Mouse (Mus musculus) liver, adult 2 months (tissue): ENCODE data around the gene Rasl10a. TPM values are rescaled to one million over a fixed set of nuclear protein-coding genes. Genes with fewer than 3 reads are reported as not detected.

Experiments
- DNase-seq: peaks from one replicate; pipeline ENCODE4 v3.0.0-alpha.2; 2011; ENCODE audit warnings: low read depth, low spot score; ENCODE audit errors: extremely low read depth
- H3K27ac ChIP-seq: fragments of 200-500 bp; replicated peaks from 2 replicates; pipeline ENCODE4 v1.5.1; 2012; ENCODE audit warnings: low read depth, mild to moderate bottlenecking, control low read depth, inconsistent platforms, low read length; ENCODE audit not compliant: insufficient read depth
- H3K27me3 ChIP-seq: fragments of 200-500 bp; 2 replicates; pipeline ENCODE4 v1.6.1; 2012; ENCODE audit warnings: mild to moderate bottlenecking, moderate library complexity, low read length, inconsistent platforms; ENCODE audit not compliant: control insufficient read depth, insufficient read depth
- H3K36me3 ChIP-seq: fragments of 200-500 bp; 2 replicates; pipeline ENCODE4 v1.6.1; 2012; ENCODE audit warnings: low read length, inconsistent platforms; ENCODE audit not compliant: control insufficient read depth, insufficient read depth
- H3K4me1 ChIP-seq: fragments of 200-500 bp; 2 replicates; pipeline ENCODE4 v1.6.1; 2011; ENCODE audit warnings: low read length; ENCODE audit not compliant: control insufficient read depth, insufficient read depth
- H3K4me3 ChIP-seq: fragments of 200-500 bp; 2 replicates; pipeline ENCODE4 v1.5.1; 2011; ENCODE audit warnings: low read depth, mild to moderate bottlenecking, control low read depth, low read length, moderate library complexity; ENCODE audit not compliant: insufficient read depth
- H3K79me2 ChIP-seq: fragments of 200-500 bp; 2 replicates; pipeline ENCODE4 v1.6.1; 2012; ENCODE audit warnings: inconsistent platforms, mild to moderate bottlenecking, low read length, moderate library complexity; ENCODE audit not compliant: control insufficient read depth, insufficient read depth
- H3K9ac ChIP-seq: fragments of 200-500 bp; 2 replicates; pipeline ENCODE4 v1.6.1; 2012; ENCODE audit warnings: low read depth, mild to moderate bottlenecking, control low read depth, inconsistent platforms, low read length
- CTCF ChIP-seq: fragments of 200-500 bp; IDR thresholded peaks from 2 replicates; pipeline ENCODE4 v1.5.1; 2011; ENCODE audit warnings: low read depth, low read length, control low read depth
- POLR2A ChIP-seq: fragments of 200-500 bp; IDR thresholded peaks from 2 replicates; pipeline ENCODE4 v1.6.1; 2011; ENCODE audit warnings: low read length, control low read depth; ENCODE audit not compliant: insufficient read depth; ENCODE audit errors: extremely low read depth
- WGBS: fragments of 180-500 bp; shearing (Covaris S2); methylation state at CpG from one replicate; pipeline ENCODE4 v1.1.7; 2018; 5-methylcytosine and 5-hydroxymethylcytosine counted together
- polyA plus RNA-seq: library from polyadenylated mRNA; depleted of rRNA; stranded (reverse); fragments of >200 nt; gene quantifications from 2 replicates; pipeline ENCODE4 v1.2.3, GENCODE M21; 2012; rRNA removed
- total RNA-seq: library from RNA; depleted of rRNA; stranded (reverse); fragments of >200 nt; gene quantifications from 2 replicates; pipeline ENCODE4 v1.2.3, GENCODE M21; 2014; rRNA removed

The Rasl10a gene
- total and polyA plus RNA-seq, 2 experiments: 0.26 TPM; not detected in 1

GRCm38 (mm10) chr11:5100801-5101200 lies 42.9 kb downstream of the Rasl10a start:
- Histone ChIP-seq H3K4me3 (no peak overlapping the region), H3K36me3 (no peaks in the 10 kb centered on the region; the same call in 1 of the 2 replicates), H3K79me2 (peaks cover 23% of the 10 kb centered on the region; the same call in 1 of the 2 replicates), H3K4me1 (peaks cover 16% of the 10 kb centered on the region), H3K27ac (no peak overlapping the region), H3K9ac (no peak overlapping the region), H3K27me3 (no peaks in the 10 kb centered on the region)
- no peak for DNase-seq
- WGBS: 79% methylated on average over 5 of the region's 5 CpGs
- TF ChIP-seq CTCF (no peak), POLR2A (no peak)

- no peak overlapping the region for H3K27ac ChIP-seq
- peaks cover 20% of the 10 kb centered on the region; the same call in 1 of the 2 replicates for H3K79me2 ChIP-seq
- H3K27me3 ChIP-seq: no peaks in the 10 kb centered on the region
- H3K36me3 ChIP-seq: no peaks in the 10 kb centered on the region; the same call in 1 of the 2 replicates
- no peak overlapping the region for H3K4me3 ChIP-seq
- peaks cover 11% of the 10 kb centered on the region; the same call in 1 of the 2 replicates for H3K4me1 ChIP-seq
- H3K9ac ChIP-seq: no peak overlapping the region
- WGBS: 88% methylated on average over 6 of the region's 6 CpGs
- no peak for DNase-seq
- TF ChIP-seq CTCF: no peak
- no peak for TF ChIP-seq POLR2A
Observed at GRCm38 (mm10) chr11:5101641-5102040, 43.7 kb downstream of the Rasl10a start.

GRCm38 (mm10) chr11:5102384-5102783 lies 44.5 kb downstream of the Rasl10a start:
- Histone ChIP-seq H3K27me3 (no peaks in the 10 kb centered on the region), H3K79me2 (peaks cover 14% of the 10 kb centered on the region; the same call in 1 of the 2 replicates), H3K36me3 (no peaks in the 10 kb centered on the region; the same call in 1 of the 2 replicates), H3K4me1 (peaks cover 9% of the 10 kb centered on the region; the same call in 1 of the 2 replicates), H3K27ac (no peak overlapping the region), H3K9ac (no peak overlapping the region), H3K4me3 (no peak overlapping the region)
- no peak for TF ChIP-seq CTCF
- TF ChIP-seq POLR2A: no peak
- DNase-seq: no peak
- WGBS: 87% methylated on average over 7 of the region's 7 CpGs

- no peak overlapping the region for H3K9ac ChIP-seq
- 95% methylated on average over 4 of the region's 4 CpGs for WGBS
Observed at GRCm38 (mm10) chr11:5103986-5104509, 46.1 kb downstream of the Rasl10a start.

GRCm38 (mm10) chr11:5109441-5109840 lies 51.5 kb downstream of the Rasl10a start:
- H3K79me2 ChIP-seq: no peaks in the 10 kb centered on the region
- H3K27ac ChIP-seq: no peak overlapping the region
- H3K4me3 ChIP-seq: no peak overlapping the region
- no peaks in the 10 kb centered on the region for H3K4me1 ChIP-seq
- no peak for DNase-seq
- 91% methylated on average over 8 of the region's 8 CpGs for WGBS
- H3K27me3 ChIP-seq: no peaks in the 10 kb centered on the region
- no peaks in the 10 kb centered on the region for H3K36me3 ChIP-seq
- H3K9ac ChIP-seq: no peak overlapping the region
- TF ChIP-seq POLR2A: no peak
- no peak for TF ChIP-seq CTCF

More at GRCm38 (mm10) chr11:5103986-5104509, 46.1 kb downstream of the Rasl10a start:
- H3K36me3 ChIP-seq: no peaks in the 10 kb centered on the region; the same call in 1 of the 2 replicates
- peaks cover 6% of the 10 kb centered on the region; the same call in 1 of the 2 replicates for H3K4me1 ChIP-seq
- no peak overlapping the region for H3K27ac ChIP-seq
- no peak overlapping the region for H3K4me3 ChIP-seq
- no peak for DNase-seq
- no peaks in the 10 kb centered on the region for H3K27me3 ChIP-seq
- no peaks in the 10 kb centered on the region for H3K79me2 ChIP-seq
- no peak for TF ChIP-seq CTCF
- no peak for TF ChIP-seq POLR2A

Other genes starting within 250 kb of the Rasl10a start
- gene Nf2, start 208.6 kb upstream of the Rasl10a start, total RNA-seq: 10.8 and 11.1 TPM in 2 replicates
- gene Nf2, start 208.6 kb upstream of the Rasl10a start, polyA plus RNA-seq: 14.6 and 16.4 TPM in 2 replicates
- gene Nipsnap1, start 184.2 kb upstream of the Rasl10a start, total RNA-seq: 217 and 226 TPM in 2 replicates
- gene Nipsnap1, start 184.2 kb upstream of the Rasl10a start, polyA plus RNA-seq: 294 and 337 TPM in 2 replicates
- 8.8 and 10.0 TPM in 2 replicates for gene Thoc5, start 162.8 kb upstream of the Rasl10a start, total RNA-seq
- gene Thoc5, start 162.8 kb upstream of the Rasl10a start, polyA plus RNA-seq: 9.6 and 10.4 TPM in 2 replicates
- 0.09 and 0.20 TPM in 2 replicates for gene Nefh, start 110.1 kb upstream of the Rasl10a start, total RNA-seq
- gene Nefh, start 110.1 kb upstream of the Rasl10a start, polyA plus RNA-seq: 0.06 TPM in 1 of 2 replicates, not detected in the other
- 30.1 and 41.2 TPM in 2 replicates for gene Ap1b1, start 71.3 kb upstream of the Rasl10a start, total RNA-seq
- 46.7 and 48.8 TPM in 2 replicates for gene Ap1b1, start 71.3 kb upstream of the Rasl10a start, polyA plus RNA-seq
- gene Gas2l1, start 7.2 kb downstream of the Rasl10a start, total RNA-seq: 3.1 and 7.3 TPM in 2 replicates
- gene Gas2l1, start 7.2 kb downstream of the Rasl10a start, polyA plus RNA-seq: 25.4 and 25.8 TPM in 2 replicates
- 8.6 and 13.8 TPM in 2 replicates for gene Rhbdd3, start 40.8 kb downstream of the Rasl10a start, total RNA-seq
- gene Rhbdd3, start 40.8 kb downstream of the Rasl10a start, polyA plus RNA-seq: 26.5 and 30.8 TPM in 2 replicates
- gene Ewsr1, start 41.1 kb downstream of the Rasl10a start, total RNA-seq: 88.6 and 89.8 TPM in 2 replicates
- gene Ewsr1, start 41.1 kb downstream of the Rasl10a start, polyA plus RNA-seq: 95.1 and 112 TPM in 2 replicates
- gene Emid1, start 94.1 kb downstream of the Rasl10a start, total RNA-seq: 0.20 and 0.28 TPM in 2 replicates
- gene Emid1, start 94.1 kb downstream of the Rasl10a start, polyA plus RNA-seq: 0.65 and 0.77 TPM in 2 replicates
- gene Kremen1, start 203.4 kb downstream of the Rasl10a start, total RNA-seq: 3.6 and 4.2 TPM in 2 replicates
- gene Kremen1, start 203.4 kb downstream of the Rasl10a start, polyA plus RNA-seq: 6.7 and 6.8 TPM in 2 replicates